Mouse (Mus musculus) hindbrain, embryonic 16.5 days (tissue): ENCODE results near the gene Mrpl55. TPM values are rescaled to one million over a fixed set of nuclear protein-coding genes. Genes with fewer than 3 reads are reported as not detected.
A peak's percentile ranks its signal among the peaks of the same experiment; 100 is the strongest.

Experiments used
- ATAC-seq: fragments of 200-750 bp; cut with Nextera tagmentation; 2 replicates; pipeline ENCODE4 v1.8.0; 2017; ENCODE audit warnings: moderate TSS enrichment, moderate library complexity
- H3K27ac ChIP-seq: fragments of 300-500 bp; sonication (generic); 2 replicates; pipeline ENCODE4 v1.5.1; 2014; ENCODE audit warnings: low read depth, mild to moderate bottlenecking, control low read depth, low read length, moderate library complexity
- H3K27me3 ChIP-seq: fragments of 300-500 bp; sonication (generic); replicated peaks from 2 replicates; pipeline ENCODE4 v1.6.1; 2014; ENCODE audit warnings: low read length; ENCODE audit not compliant: control insufficient read depth, insufficient read depth
- H3K36me3 ChIP-seq: fragments of 300-500 bp; sonication (generic); 2 replicates; pipeline ENCODE4 v1.6.1; 2014; ENCODE audit warnings: mild to moderate bottlenecking, low read length, moderate library complexity, mixed read lengths; ENCODE audit not compliant: control insufficient read depth, insufficient read depth
- H3K4me1 ChIP-seq: fragments of 300-500 bp; sonication (generic); 2 replicates; pipeline ENCODE4 v1.6.1; 2014; ENCODE audit warnings: low read depth, low read length; ENCODE audit not compliant: control insufficient read depth, insufficient read depth
- H3K4me2 ChIP-seq: fragments of 300-500 bp; sonication (generic); 2 replicates; pipeline ENCODE4 v1.6.1; 2014; ENCODE audit warnings: mild to moderate bottlenecking, low read length, control low read depth, moderate library complexity
- H3K4me3 ChIP-seq: fragments of 300-500 bp; sonication (generic); 2 replicates; pipeline ENCODE4 v1.5.1; 2014; ENCODE audit warnings: mild to moderate bottlenecking, low read length, control low read depth, moderate library complexity
- H3K9ac ChIP-seq: fragments of 300-500 bp; sonication (generic); 2 replicates; pipeline ENCODE4 v1.6.1; 2014; ENCODE audit warnings: low read depth, mild to moderate bottlenecking, control low read depth, low read length, moderate library complexity
- H3K9me3 ChIP-seq: fragments of 300-500 bp; sonication (generic); 2 replicates; pipeline ENCODE4 v1.6.1; 2014; ENCODE audit warnings: mild to moderate bottlenecking, low read length, moderate library complexity; ENCODE audit not compliant: control insufficient read depth
- WGBS: fragments of 180-500 bp; shearing (Covaris S2); extraction: QIAGEN DNeasy Blood & Tissue Kit; methylation state at CpG from one replicate; pipeline ENCODE4 v1.1.7; 2014; 5-methylcytosine and 5-hydroxymethylcytosine counted together
- polyA plus RNA-seq: library from polyadenylated mRNA; unstranded; fragments of >200 nt; fragmentation: Nextera tagmentation; extraction: Ambion mirVana; gene quantifications from 2 replicates; pipeline ENCODE4 v1.2.1, GENCODE M21; 2015

Mrpl55 gene
- polyA plus RNA-seq, 1 experiment from 2014 or later: 95.9 TPM

GRCm38 (mm10) chr11:59222306-59222705 lies 20.0 kb downstream of the Mrpl55 start:
- Histone ChIP-seq H3K36me3 (no peaks in the 10 kb centered on the region), H3K27me3 (no peaks in the 10 kb centered on the region), H3K4me3 (no peak overlapping the region), H3K4me2 (no peak overlapping the region), H3K9ac (no peak overlapping the region), H3K4me1 (peaks cover 35% of the 10 kb centered on the region), H3K9me3 (no peaks in the 10 kb centered on the region), H3K27ac (no peak overlapping the region)
- ATAC-seq: no peak
- WGBS: 92% methylated on average over 4 of the region's 4 CpGs

GRCm38 (mm10) chr11:59224025-59224424 lies 21.7 kb downstream of the Mrpl55 start:
- Histone ChIP-seq H3K36me3 (no peaks in the 10 kb centered on the region), H3K9ac (no peak overlapping the region), H3K4me3 (no peak overlapping the region), H3K27ac (no peak overlapping the region), H3K4me1 (peaks cover 37% of the 10 kb centered on the region), H3K4me2 (no peak overlapping the region), H3K27me3 (no peaks in the 10 kb centered on the region), H3K9me3 (no peaks in the 10 kb centered on the region)
- no peak for ATAC-seq
- WGBS: 94% methylated on average over 3 of the region's 3 CpGs

- 67% methylated on average over 2 of the region's 2 CpGs for WGBS
Measured at GRCm38 (mm10) chr11:59224470-59224869, 22.2 kb downstream of the Mrpl55 start.

GRCm38 (mm10) chr11:59225167-59225566 lies 22.9 kb downstream of the Mrpl55 start:
- WGBS: 80% methylated on average over 2 of the region's 2 CpGs
- Histone ChIP-seq H3K9me3 (no peaks in the 10 kb centered on the region), H3K4me3 (no peak overlapping the region), H3K9ac (no peak overlapping the region), H3K36me3 (no peaks in the 10 kb centered on the region), H3K4me2 (peak overlapping the region; percentile 13; the same call in 1 of the 2 replicates), H3K27me3 (no peaks in the 10 kb centered on the region), H3K4me1 (peaks cover 37% of the 10 kb centered on the region), H3K27ac (no peak overlapping the region)
- ATAC-seq: no peak

More at GRCm38 (mm10) chr11:59224470-59224869, 22.2 kb downstream of the Mrpl55 start:
- Histone ChIP-seq H3K36me3 (no peaks in the 10 kb centered on the region), H3K4me3 (no peak overlapping the region), H3K27me3 (no peaks in the 10 kb centered on the region), H3K4me1 (peaks cover 37% of the 10 kb centered on the region), H3K9me3 (no peaks in the 10 kb centered on the region), H3K4me2 (no peak overlapping the region), H3K9ac (no peak overlapping the region), H3K27ac (no peak overlapping the region)
- ATAC-seq: no peak

- Histone ChIP-seq H3K27me3 (no peaks in the 10 kb centered on the region), H3K9me3 (no peaks in the 10 kb centered on the region), H3K4me3 (peak overlapping the region; percentile 77), H3K4me2 (peak overlapping the region; percentile 78), H3K9ac (peak overlapping the region; percentile 90; the same call in 1 of the 2 replicates), H3K27ac (no peak overlapping the region; the same call in 1 of the 2 replicates), H3K4me1 (peaks cover 37% of the 10 kb centered on the region), H3K36me3 (no peaks in the 10 kb centered on the region)
- WGBS: 49% methylated on average over 3 of the region's 3 CpGs
- ATAC-seq: no peak
Measured at GRCm38 (mm10) chr11:59226251-59226650, 24.0 kb downstream of the Mrpl55 start.

- Histone ChIP-seq H3K27ac (peak overlapping the region; percentile 91), H3K9ac (peak overlapping the region; percentile 90), H3K4me1 (peaks cover 36% of the 10 kb centered on the region), H3K36me3 (no peaks in the 10 kb centered on the region), H3K27me3 (no peaks in the 10 kb centered on the region), H3K4me3 (peak overlapping the region; percentile 77), H3K4me2 (peak overlapping the region; percentile 78), H3K9me3 (no peaks in the 10 kb centered on the region)
- ATAC-seq: no peak
- 5% methylated on average over 21 of the region's 21 CpGs for WGBS
Measured at GRCm38 (mm10) chr11:59226787-59227603, 24.7 kb downstream of the Mrpl55 start.

- Histone ChIP-seq H3K36me3 (no peaks in the 10 kb centered on the region), H3K4me2 (peak overlapping the region; percentile 78), H3K27me3 (no peaks in the 10 kb centered on the region), H3K4me3 (peak overlapping the region; percentile 77), H3K9me3 (no peaks in the 10 kb centered on the region), H3K4me1 (peaks cover 33% of the 10 kb centered on the region), H3K9ac (peak overlapping the region; percentile 90), H3K27ac (peak overlapping the region; percentile 91)
- under 1% methylated on average over 38 of the region's 51 CpGs for WGBS
- peak; percentile 82 for ATAC-seq
Measured at GRCm38 (mm10) chr11:59227604-59228121, 25.4 kb downstream of the Mrpl55 start.

- Histone ChIP-seq H3K36me3 (no peaks in the 10 kb centered on the region), H3K9ac (peak within 1 kb of the TSS; percentile 90), H3K9me3 (no peaks in the 10 kb centered on the region), H3K4me2 (peak within 1 kb of the TSS; percentile 78), H3K27ac (peak within 1 kb of the TSS; percentile 91), H3K4me3 (peak within 1 kb of the TSS; percentile 77), H3K4me1 (peaks cover 33% of the 10 kb centered on the region), H3K27me3 (no peaks in the 10 kb centered on the region)
- WGBS: 5% methylated on average over 57 of the region's 59 CpGs
- ATAC-seq: peak; percentile 96
Measured at GRCm38 (mm10) chr11:59228122-59228953, 26.1 kb downstream of the Mrpl55 start, which contains the start of gene Arf1. Arf1 (minus strand) TSS chr11:59228270.
